Mouse (Mus musculus): ENCODE data around the gene Qpct. TPM values are rescaled to one million over a fixed set of nuclear protein-coding genes. Genes with fewer than 3 reads are reported as not detected.

The Qpct gene
- total RNA-seq, 2 experiments from 2014 or later, result 8.9 to 9.3 TPM

Other genes starting within 250 kb of the Qpct start
- gene Heatr5b, start 216.5 kb upstream of the Qpct start, total RNA-seq (2021), result 10 to 100 TPM; 32.5 to 36.3 TPM
- 10 to 100 TPM; 22.9 to 25.8 TPM for gene Gpatch11, start 216.3 kb upstream of the Qpct start, total RNA-seq (2021)
- 10 to 100 TPM in 1 of 2 experiments, 1 to 10 TPM in 1; 8.7 to 10.4 TPM for gene Eif2ak2, start 169.3 kb upstream of the Qpct start, total RNA-seq (2021)
- gene Sult6b1, start 144.9 kb upstream of the Qpct start, total RNA-seq (2021), result not detected
- gene Cebpzos, start 135.4 kb upstream of the Qpct start, total RNA-seq (2021), result 10 to 100 TPM; 46.0 to 47.5 TPM
- gene Cebpz, start 114.8 kb upstream of the Qpct start, total RNA-seq (2021), result 10 to 100 TPM; 18.0 TPM
- gene Ndufaf7, start 114.8 kb upstream of the Qpct start, total RNA-seq (2021), result 10 to 100 TPM; 48.4 to 49.2 TPM
- gene Prkd3, start 31.1 kb upstream of the Qpct start, total RNA-seq (2021), result 10 to 100 TPM; 22.9 to 23.8 TPM